Mouse (Mus musculus) midbrain, postnatal 0 days (tissue): ENCODE measurements around the gene Col6a3. TPM values are rescaled to one million over a fixed set of nuclear protein-coding genes. Genes with fewer than 3 reads are reported as not detected.

Experiments used
- ATAC-seq: fragments of 200-750 bp; cut with Nextera tagmentation; 2 replicates; pipeline ENCODE4 v1.8.0; 2017; ENCODE audit warnings: moderate number of reproducible peaks, mild to moderate bottlenecking, moderate TSS enrichment, moderate library complexity; ENCODE audit not compliant: low FRiP score
- DNase-seq: peaks from one replicate; pipeline ENCODE4 v3.0.0-alpha.2; 2015; ENCODE audit warnings: low spot score
- H3K27ac ChIP-seq: fragments of 300-500 bp; sonication (generic); 2 replicates; pipeline ENCODE4 v1.5.1; 2014; ENCODE audit warnings: low read depth, mild to moderate bottlenecking, low read length, mixed read lengths
- H3K27me3 ChIP-seq: fragments of 300-500 bp; sonication (generic); 2 replicates; pipeline ENCODE4 v1.6.1; 2014; ENCODE audit warnings: low read length, control low read depth, mixed read lengths; ENCODE audit not compliant: insufficient read depth
- H3K36me3 ChIP-seq: fragments of 300-500 bp; sonication (generic); 2 replicates; pipeline ENCODE4 v1.6.1; 2014; ENCODE audit warnings: low read length, control low read depth, mixed read lengths; ENCODE audit not compliant: insufficient read depth
- H3K4me1 ChIP-seq: fragments of 300-500 bp; sonication (generic); 2 replicates; pipeline ENCODE4 v1.6.1; 2014; ENCODE audit warnings: mild to moderate bottlenecking, control low read depth, antibody characterized with exemption, low read length, mixed read lengths; ENCODE audit not compliant: insufficient read depth
- H3K4me2 ChIP-seq: fragments of 300-500 bp; sonication (generic); 2 replicates; pipeline ENCODE4 v1.6.1; 2014; ENCODE audit warnings: low read depth, mild to moderate bottlenecking, low read length, mixed read lengths; ENCODE audit not compliant: poor library complexity, severe bottlenecking
- H3K4me3 ChIP-seq: fragments of 300-500 bp; sonication (generic); 2 replicates; pipeline ENCODE4 v1.5.1; 2014; ENCODE audit warnings: low read depth, mild to moderate bottlenecking, low read length, moderate library complexity
- H3K9ac ChIP-seq: fragments of 300-500 bp; sonication (generic); replicated peaks from 2 replicates; pipeline ENCODE4 v1.6.1; 2014; ENCODE audit warnings: mild to moderate bottlenecking, low read length, moderate library complexity, mixed read lengths; ENCODE audit not compliant: poor library complexity, severe bottlenecking
- H3K9me3 ChIP-seq: fragments of 300-500 bp; sonication (generic); 2 replicates; pipeline ENCODE4 v1.6.1; 2016; ENCODE audit warnings: low read length, control low read depth
- CTCF ChIP-seq: IDR thresholded peaks from 2 replicates; pipeline ENCODE4 v1.5.1; 2016; ENCODE audit warnings: antibody characterized with exemption, mild to moderate bottlenecking
- WGBS: fragments of 180-500 bp; shearing (Covaris S2); extraction: QIAGEN DNeasy Blood & Tissue Kit; methylation state at CpG from one replicate; pipeline ENCODE4 v1.1.7; 2014; 5-methylcytosine and 5-hydroxymethylcytosine counted together
- polyA plus RNA-seq: library from polyadenylated mRNA; unstranded; fragments of >200 nt; fragmentation: Nextera tagmentation; extraction: Ambion mirVana; gene quantifications from 2 replicates; pipeline ENCODE4 v1.2.1, GENCODE M21; 2015
- total RNA-seq: library from RNA; depleted of rRNA; stranded (reverse); fragments of >200 nt; gene quantifications from 2 replicates; pipeline ENCODE4 v1.2.3, GENCODE M21; 2014

Gene Col6a3
- total and polyA plus RNA-seq, 2 experiments from 2014 or later: 4.8 to 29.5 TPM

DNA sequence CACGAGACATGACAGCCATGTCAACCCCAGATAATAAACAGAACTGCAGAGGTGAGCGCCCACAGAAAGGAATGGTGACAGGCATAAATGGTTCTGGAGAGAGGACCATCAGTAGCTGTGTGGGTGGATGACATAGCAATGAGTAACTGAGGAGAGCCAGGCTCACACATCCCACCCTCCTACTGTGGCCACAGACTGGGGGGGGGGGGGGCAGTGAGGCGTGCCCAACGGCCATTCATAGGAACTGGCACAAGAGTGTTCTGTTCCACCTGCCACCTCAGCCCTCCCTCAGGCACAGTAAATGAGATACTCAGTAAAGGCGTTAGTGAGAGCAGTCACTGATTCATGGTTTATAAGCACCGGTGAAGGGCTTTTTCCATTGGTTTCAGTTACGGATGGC lies 23.0 kb upstream of the Col6a3 start:
- H3K4me2 ChIP-seq: no peak overlapping the region
- ATAC-seq (no peak), DNase-seq (no peak)
- H3K4me3 ChIP-seq: no peak overlapping the region
- no peak overlapping the region for H3K27ac ChIP-seq
- no peaks in the 10 kb centered on the region for H3K4me1 ChIP-seq
- no peaks in the 10 kb centered on the region for H3K9me3 ChIP-seq
- WGBS: 81% methylated on average over 7 of the region's 7 CpGs
- H3K36me3 ChIP-seq: no peaks in the 10 kb centered on the region
- no peak for TF ChIP-seq CTCF
- no peaks in the 10 kb centered on the region for H3K27me3 ChIP-seq
- no peak overlapping the region for H3K9ac ChIP-seq

DNA sequence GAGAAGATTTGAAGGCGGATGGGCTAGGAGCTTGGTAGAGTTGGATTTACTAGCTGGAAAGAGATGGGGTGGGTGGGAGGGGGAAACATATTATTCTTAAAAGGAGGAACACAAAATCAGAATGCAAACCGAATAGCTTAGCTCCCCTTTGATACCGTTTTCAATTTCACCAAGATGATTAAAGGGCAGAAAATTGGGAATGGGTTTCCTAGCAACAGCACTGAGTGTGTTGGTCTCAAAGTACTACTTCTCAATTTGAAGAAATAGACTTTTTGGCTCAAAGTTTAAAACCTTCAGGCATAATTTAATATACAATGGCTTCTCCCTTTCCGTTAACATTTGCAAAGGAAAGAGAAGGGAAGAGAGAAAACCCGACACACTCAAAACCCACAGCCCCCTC lies 12.1 kb upstream of the Col6a3 start:
- Histone ChIP-seq H3K9me3 (no peaks in the 10 kb centered on the region), H3K27ac (no peak overlapping the region), H3K4me1 (peaks cover 7% of the 10 kb centered on the region; the same call in 1 of the 2 replicates), H3K4me3 (no peak overlapping the region), H3K36me3 (no peaks in the 10 kb centered on the region), H3K9ac (no peak overlapping the region), H3K4me2 (no peak overlapping the region), H3K27me3 (no peaks in the 10 kb centered on the region)
- WGBS: 37% methylated on average over 5 of the region's 5 CpGs
- no peak for TF ChIP-seq CTCF
- DNase-seq: peak; percentile 52
- ATAC-seq: no peak

GRCm38 (mm10) chr1:90849836-90850235 lies 6.1 kb upstream of the Col6a3 start:
- ATAC-seq (peak; percentile 66; the same call in 1 of the 2 replicates), DNase-seq (peak; percentile 45)
- Histone ChIP-seq H3K4me2 (no peak overlapping the region), H3K9ac (no peak overlapping the region), H3K27ac (no peak overlapping the region), H3K36me3 (no peaks in the 10 kb centered on the region), H3K4me1 (no peaks in the 10 kb centered on the region), H3K9me3 (no peaks in the 10 kb centered on the region), H3K27me3 (no peaks in the 10 kb centered on the region), H3K4me3 (no peak overlapping the region)
- 35% methylated on average over 8 of the region's 8 CpGs for WGBS
- TF ChIP-seq CTCF: peak; percentile 79

- H3K9me3 ChIP-seq: no peaks in the 10 kb centered on the region
- no peak overlapping the region for H3K27ac ChIP-seq
- DNase-seq: no peak
- H3K4me3 ChIP-seq: no peak overlapping the region
- ATAC-seq: no peak
- no peaks in the 10 kb centered on the region for H3K27me3 ChIP-seq
- no peak overlapping the region for H3K4me2 ChIP-seq
- no peaks in the 10 kb centered on the region for H3K36me3 ChIP-seq
- WGBS: 66% methylated on average over 10 of the region's 10 CpGs
- no peak for TF ChIP-seq CTCF
- no peak overlapping the region for H3K9ac ChIP-seq
- no peaks in the 10 kb centered on the region for H3K4me1 ChIP-seq
Observed at GRCm38 (mm10) chr1:90845206-90845605, 1.4 kb upstream of the Col6a3 start.

GRCm38 (mm10) chr1:90842789-90843587 lies 783 bp downstream of the Col6a3 start:
- no peaks in the 10 kb centered on the region for H3K36me3 ChIP-seq
- WGBS: 83% methylated on average over 9 of the region's 9 CpGs

DNA sequence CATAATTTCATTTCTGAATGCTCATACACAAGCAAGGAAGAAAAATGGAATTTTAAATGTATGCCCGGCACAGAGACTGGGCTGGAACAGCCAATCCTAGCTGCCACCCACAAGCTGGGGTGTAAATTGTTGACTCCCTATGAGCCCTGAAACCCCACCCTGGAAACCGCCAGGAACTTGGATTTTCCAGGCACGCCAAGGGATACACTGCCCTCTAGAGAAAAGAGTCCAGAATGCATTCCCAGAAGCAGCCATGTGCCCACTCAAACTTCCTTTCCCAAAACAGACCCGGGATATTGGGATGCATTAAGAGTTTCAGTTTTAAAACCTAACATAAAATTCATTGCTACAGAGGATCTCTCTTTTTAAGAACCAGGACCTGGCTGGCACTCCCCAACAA lies 3.5 kb downstream of the Col6a3 start:
- H3K9ac ChIP-seq: no peak overlapping the region
- H3K4me2 ChIP-seq: no peak overlapping the region
- peak; percentile 84 for TF ChIP-seq CTCF
- no peaks in the 10 kb centered on the region for H3K9me3 ChIP-seq
- H3K27me3 ChIP-seq: no peaks in the 10 kb centered on the region
- ATAC-seq (no peak), DNase-seq (peak; percentile 74)
- no peak overlapping the region for H3K27ac ChIP-seq
- no peaks in the 10 kb centered on the region for H3K4me1 ChIP-seq
- 11% methylated on average over 4 of the region's 4 CpGs for WGBS
- H3K36me3 ChIP-seq: no peaks in the 10 kb centered on the region
- no peak overlapping the region for H3K4me3 ChIP-seq

More at GRCm38 (mm10) chr1:90842789-90843587, 783 bp downstream of the Col6a3 start:
- no peaks in the 10 kb centered on the region for H3K27me3 ChIP-seq
- no peak overlapping the region for H3K4me2 ChIP-seq
- H3K4me3 ChIP-seq: no peak overlapping the region
- no peaks in the 10 kb centered on the region for H3K4me1 ChIP-seq
- H3K27ac ChIP-seq: no peak overlapping the region
- H3K9me3 ChIP-seq: no peaks in the 10 kb centered on the region
- H3K9ac ChIP-seq: no peak overlapping the region
- DNase-seq (no peak), ATAC-seq (no peak)
- TF ChIP-seq CTCF: no peak
